Mouse (Mus musculus) heart, adult 18-20 months (tissue): ENCODE measurements around the gene Ninl. TPM values are rescaled to one million over a fixed set of nuclear protein-coding genes. Genes with fewer than 3 reads are reported as not detected.
A peak's percentile ranks its signal among the peaks of the same experiment; 100 is the strongest.

Source experiments
- DNase-seq, 2 experiments: peaks; one replicate each; pipeline ENCODE4 v3.0.0; 2021 to 2022; ENCODE audit warnings: mixed read lengths in 1 of 2
- total RNA-seq, 2 experiments: library from RNA; stranded (reverse); gene quantifications; 2 replicates each; pipeline ENCODE4 v1.2.3; 2021

Gene Ninl
- total RNA-seq, 2 experiments from 2014 or later = 2.3 to 3.3 TPM

- peak; percentile 98 to 99 for DNase-seq
Observed at GRCm38 (mm10) chr2:150904272-150904935, 134.8 kb downstream of the Ninl start, which contains the start of gene Abhd12. TSS of gene Abhd12 (minus strand) at chr2:150904741.

- DNase-seq = no peak
Observed at GRCm38 (mm10) chr2:150902347-150902746, 136.8 kb downstream of the Ninl start.

- no peak for DNase-seq
Observed at GRCm38 (mm10) chr2:150900341-150900740, 138.8 kb downstream of the Ninl start.

GRCm38 (mm10) chr2:150895691-150896252, 143.4 kb downstream of the Ninl start:
- DNase-seq = no peak

GRCm38 (mm10) chr2:150894617-150895267, 144.4 kb downstream of the Ninl start:
- DNase-seq = no peak

- no peak for DNase-seq
Observed at GRCm38 (mm10) chr2:150887370-150887769, 151.8 kb downstream of the Ninl start.

GRCm38 (mm10) chr2:150886315-150886714, 152.9 kb downstream of the Ninl start:
- no peak for DNase-seq

- no peak for DNase-seq
Observed at GRCm38 (mm10) chr2:150885814-150886213, 153.4 kb downstream of the Ninl start.

GRCm38 (mm10) chr2:150884779-150885110, 154.4 kb downstream of the Ninl start:
- DNase-seq = no peak

Other genes starting within 250 kb of the Ninl start
- 10 to 100 TPM; 40.3 to 48.8 TPM for gene Abhd12, start 134.6 kb downstream of the Ninl start, total RNA-seq
- gene Gins1, start 134.0 kb downstream of the Ninl start, total RNA-seq = 1 to 10 TPM; 2.7 to 3.3 TPM
- gene Nanp, start within 50 bp of the Ninl start, total RNA-seq = 1 to 10 TPM in 1 of 2 experiments, under 1 TPM in 1; 0.69 to 1.8 TPM
- gene Gm14151, start 53.0 kb upstream of the Ninl start, total RNA-seq = not detected
- gene Gm14147, start 58.9 kb upstream of the Ninl start, total RNA-seq = not detected